Mouse (Mus musculus): ENCODE results near the gene Dcdc2c.

The Dcdc2c gene

GRCm38 (mm10) chr12:28552299-28552698, at the start of gene Dcdc2c:
TSS of gene Dcdc2c (minus strand) at chr12:28552399.
- no peak for DNase-seq (ENCODE audit: extremely low read depth, low read depth)

- DNase-seq (ENCODE audit: extremely low read depth, low read depth), result peak; percentile 31
Measured at GRCm38 (mm10) chr12:28598526-28598991, 46.4 kb upstream of the Dcdc2c start.

- no peak for DNase-seq (ENCODE audit: extremely low read depth, low read depth)
Measured at GRCm38 (mm10) chr12:28598110-28598509, 45.9 kb upstream of the Dcdc2c start.

- peak; percentile 28 for DNase-seq (ENCODE audit: extremely low read depth, low read depth)
Measured at GRCm38 (mm10) chr12:28597699-28598098, 45.5 kb upstream of the Dcdc2c start.

- DNase-seq (ENCODE audit: extremely low read depth, low read depth), result no peak
Measured at GRCm38 (mm10) chr12:28596851-28597250, 44.7 kb upstream of the Dcdc2c start.

- DNase-seq (ENCODE audit: extremely low read depth, low read depth), result no peak
Measured at GRCm38 (mm10) chr12:28590428-28590827, 38.2 kb upstream of the Dcdc2c start.

- DNase-seq (ENCODE audit: extremely low read depth, low read depth), result peak; percentile 58
Measured at GRCm38 (mm10) chr12:28589090-28589868, 37.1 kb upstream of the Dcdc2c start.

GRCm38 (mm10) chr12:28587949-28588348, 35.8 kb upstream of the Dcdc2c start:
- DNase-seq (ENCODE audit: extremely low read depth, low read depth), result no peak

GRCm38 (mm10) chr12:28584036-28584435, 31.8 kb upstream of the Dcdc2c start:
- no peak for DNase-seq (ENCODE audit: extremely low read depth, low read depth)

GRCm38 (mm10) chr12:28582423-28582822, 30.2 kb upstream of the Dcdc2c start, which contains the start of gene Allc:
TSS of gene Allc (minus strand) at chr12:28582523.
- DNase-seq (ENCODE audit: extremely low read depth, low read depth), result no peak

GRCm38 (mm10) chr12:28579132-28579531, 26.9 kb upstream of the Dcdc2c start:
- no peak for DNase-seq (ENCODE audit: extremely low read depth, low read depth)

- DNase-seq (ENCODE audit: extremely low read depth, low read depth), result peak; percentile 12
Measured at GRCm38 (mm10) chr12:28578147-28578546, 25.9 kb upstream of the Dcdc2c start.

GRCm38 (mm10) chr12:28575366-28576070, 23.3 kb upstream of the Dcdc2c start:
- DNase-seq (ENCODE audit: extremely low read depth, low read depth), result peak; percentile 67

GRCm38 (mm10) chr12:28572241-28572640, 20.0 kb upstream of the Dcdc2c start:
- no peak for DNase-seq (ENCODE audit: extremely low read depth, low read depth)

- no peak for DNase-seq (ENCODE audit: extremely low read depth, low read depth)
Measured at GRCm38 (mm10) chr12:28551775-28552174, 424 bp downstream of the Dcdc2c start.

- DNase-seq (ENCODE audit: extremely low read depth, low read depth), result no peak
Measured at GRCm38 (mm10) chr12:28548887-28549286, 3.3 kb downstream of the Dcdc2c start.

- DNase-seq (ENCODE audit: extremely low read depth, low read depth), result no peak
Measured at GRCm38 (mm10) chr12:28514264-28514775, 37.9 kb downstream of the Dcdc2c start.

GRCm38 (mm10) chr12:28509699-28510280, 42.4 kb downstream of the Dcdc2c start:
- no peak for DNase-seq (ENCODE audit: extremely low read depth, low read depth)

- DNase-seq (ENCODE audit: extremely low read depth, low read depth), result no peak
Measured at GRCm38 (mm10) chr12:28494289-28494688, 57.9 kb downstream of the Dcdc2c start.

GRCm38 (mm10) chr12:28482483-28483160, 69.6 kb downstream of the Dcdc2c start:
- DNase-seq (ENCODE audit: extremely low read depth, low read depth), result no peak

- no peak for DNase-seq (ENCODE audit: extremely low read depth, low read depth)
Measured at GRCm38 (mm10) chr12:28460951-28461431, 91.2 kb downstream of the Dcdc2c start.

Measured in MEL-GATA-1-ER (cell line).